Mouse (Mus musculus): ENCODE data around the gene Gm42906. TPM values are rescaled to one million over a fixed set of nuclear protein-coding genes. Genes with fewer than 3 reads are reported as not detected.
A peak's percentile ranks its signal among the peaks of the same experiment; 100 is the strongest.

Gm42906 gene
- polyA plus RNA-seq, 1 experiment, result not detected

DNA sequence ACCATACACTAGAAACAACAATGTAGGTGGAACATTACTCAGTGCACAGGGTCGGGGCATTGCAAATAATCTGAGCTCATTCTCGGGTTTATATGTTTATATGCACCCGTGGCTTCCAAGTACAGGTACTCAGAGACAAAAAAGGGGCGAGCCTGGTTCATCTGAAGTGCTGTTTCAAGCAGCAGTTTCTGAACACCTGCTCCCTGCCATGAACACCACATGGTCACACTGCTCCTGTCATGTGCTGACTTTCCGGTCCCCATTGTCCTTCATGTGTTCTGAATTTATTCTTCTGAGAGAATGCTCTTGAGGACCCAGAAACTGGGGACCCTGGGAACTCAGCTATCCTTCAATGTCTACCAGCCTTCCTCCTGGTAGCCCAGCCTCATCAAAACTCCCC lies 282.2 kb downstream of the Gm42906 start:
- Histone ChIP-seq H3K27me3 (ENCODE audit: control insufficient read depth) (no peaks in the 10 kb centered on the region), H3K4me3 (replicated peaks) (no peak overlapping the region), H3K36me3 (ENCODE audit: control insufficient read depth) (no peaks in the 10 kb centered on the region), H3K4me1 (ENCODE audit: control insufficient read depth) (no peaks in the 10 kb centered on the region), H3K9me3 (ENCODE audit: control insufficient read depth, low read length) (no peaks in the 10 kb centered on the region)
- TF ChIP-seq GATA1 (IDR thresholded peaks at IDR 0.05; ENCODE audit: low read length) (no peak), TAL1 (IDR thresholded peaks at IDR 0.05; ENCODE audit: low read length) (no peak)

DNA sequence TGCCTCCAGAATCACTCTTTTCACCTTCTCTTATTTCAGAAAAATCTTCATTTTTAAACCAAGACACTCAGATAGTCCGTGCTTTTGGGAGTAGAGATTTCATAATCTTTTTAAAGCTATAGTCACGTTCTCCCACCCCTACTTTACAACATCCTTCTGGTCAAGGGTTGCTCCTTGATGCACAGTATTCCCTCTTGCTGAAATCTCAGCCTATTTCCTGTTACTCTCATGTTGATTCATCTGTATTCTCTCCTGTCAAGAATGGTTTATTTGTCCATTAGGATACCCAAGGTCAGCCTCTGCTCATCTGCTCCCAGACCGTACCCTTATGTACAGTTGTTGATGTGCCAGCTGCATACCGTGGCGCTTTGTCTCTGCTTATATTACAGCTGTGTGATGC lies 284.0 kb downstream of the Gm42906 start:
- no peaks in the 10 kb centered on the region for H3K27me3 ChIP-seq (ENCODE audit: control insufficient read depth)
- H3K4me3 ChIP-seq (replicated peaks), result no peak overlapping the region
- no peak for TF ChIP-seq GATA1 (IDR thresholded peaks at IDR 0.05; ENCODE audit: low read length)
- TF ChIP-seq TAL1 (IDR thresholded peaks at IDR 0.05; ENCODE audit: low read length), result no peak
- H3K9me3 ChIP-seq (ENCODE audit: control insufficient read depth, low read length), result no peaks in the 10 kb centered on the region
- H3K4me1 ChIP-seq (ENCODE audit: control insufficient read depth), result no peaks in the 10 kb centered on the region
- H3K36me3 ChIP-seq (ENCODE audit: control insufficient read depth), result no peaks in the 10 kb centered on the region

DNA sequence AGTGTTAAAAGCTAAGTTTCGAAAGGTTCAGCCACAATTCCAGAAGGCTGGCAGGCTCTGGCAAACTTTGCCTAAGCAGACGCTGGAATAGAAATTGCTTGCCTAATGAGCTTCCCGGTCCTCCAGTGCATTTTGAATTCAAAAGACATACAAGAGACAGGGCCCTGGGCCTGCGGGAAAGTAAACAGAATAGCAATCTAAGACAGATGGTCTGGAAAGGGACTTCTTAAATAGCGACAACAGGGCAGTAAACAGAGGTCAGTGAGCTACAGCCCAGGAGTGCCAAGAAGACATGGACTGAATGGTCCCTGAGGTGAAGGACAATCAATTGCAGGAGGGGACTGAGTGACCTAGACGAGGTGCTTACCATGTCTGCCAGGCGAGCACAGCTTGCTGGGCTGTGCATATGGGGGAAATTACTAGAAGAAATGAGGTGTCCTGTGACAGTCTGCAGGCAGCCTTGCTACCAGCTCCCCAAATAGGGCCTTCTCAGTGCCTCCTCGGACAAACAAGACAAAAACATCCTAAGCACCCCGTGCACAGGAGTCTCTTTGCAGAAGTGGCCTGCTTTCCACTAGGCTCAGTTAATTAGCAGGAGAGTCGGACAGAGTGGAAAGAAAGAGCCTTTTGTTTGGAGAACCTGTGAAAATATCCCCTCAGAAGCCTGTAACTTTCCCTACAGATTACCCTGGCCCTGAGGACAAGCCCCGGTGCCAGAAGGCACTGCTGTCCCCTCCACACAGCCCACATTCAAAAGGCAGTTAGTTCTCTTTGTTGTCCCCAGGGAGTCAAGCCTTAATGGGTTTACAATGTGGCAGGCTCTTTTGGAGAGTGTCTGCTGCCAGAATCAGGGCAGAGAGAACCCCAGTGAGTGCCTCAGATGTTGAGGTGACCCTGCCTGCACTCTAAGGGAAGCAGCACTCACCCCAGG lies 285.0 kb downstream of the Gm42906 start:
- Histone ChIP-seq H3K9me3 (ENCODE audit: control insufficient read depth, low read length) (no peaks in the 10 kb centered on the region), H3K27me3 (ENCODE audit: control insufficient read depth) (no peaks in the 10 kb centered on the region), H3K36me3 (ENCODE audit: control insufficient read depth) (no peaks in the 10 kb centered on the region), H3K4me1 (ENCODE audit: control insufficient read depth) (no peaks in the 10 kb centered on the region), H3K4me3 (replicated peaks) (no peak overlapping the region)
- TF ChIP-seq TAL1 (IDR thresholded peaks at IDR 0.05; ENCODE audit: low read length) (no peak), GATA1 (IDR thresholded peaks at IDR 0.05; ENCODE audit: low read length) (no peak)

DNA sequence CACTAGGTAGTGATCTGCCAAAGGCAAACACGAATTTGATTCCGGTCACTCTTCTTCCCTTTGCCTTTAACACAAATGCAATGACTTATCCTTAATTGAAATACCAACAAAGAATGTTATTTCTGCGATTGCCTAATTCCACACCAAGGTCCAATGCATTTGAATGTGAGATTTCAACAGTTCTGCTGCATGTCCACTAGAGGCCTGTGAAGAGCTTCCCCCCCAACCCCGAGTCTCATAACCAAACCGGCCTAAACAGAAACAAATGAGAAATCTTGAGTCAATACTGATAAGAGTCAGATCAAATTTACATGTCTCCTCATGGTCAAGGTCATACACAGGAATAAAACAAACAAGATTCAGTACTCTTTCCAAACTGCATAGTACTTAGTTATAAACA lies 285.7 kb downstream of the Gm42906 start:
- no peaks in the 10 kb centered on the region for H3K36me3 ChIP-seq (ENCODE audit: control insufficient read depth)
- H3K27me3 ChIP-seq (ENCODE audit: control insufficient read depth), result no peaks in the 10 kb centered on the region
- TF ChIP-seq GATA1 (IDR thresholded peaks at IDR 0.05; ENCODE audit: low read length), result no peak
- TF ChIP-seq TAL1 (IDR thresholded peaks at IDR 0.05; ENCODE audit: low read length), result no peak
- no peaks in the 10 kb centered on the region for H3K4me1 ChIP-seq (ENCODE audit: control insufficient read depth)
- no peak overlapping the region for H3K4me3 ChIP-seq (replicated peaks)
- no peaks in the 10 kb centered on the region for H3K9me3 ChIP-seq (ENCODE audit: control insufficient read depth, low read length)

DNA sequence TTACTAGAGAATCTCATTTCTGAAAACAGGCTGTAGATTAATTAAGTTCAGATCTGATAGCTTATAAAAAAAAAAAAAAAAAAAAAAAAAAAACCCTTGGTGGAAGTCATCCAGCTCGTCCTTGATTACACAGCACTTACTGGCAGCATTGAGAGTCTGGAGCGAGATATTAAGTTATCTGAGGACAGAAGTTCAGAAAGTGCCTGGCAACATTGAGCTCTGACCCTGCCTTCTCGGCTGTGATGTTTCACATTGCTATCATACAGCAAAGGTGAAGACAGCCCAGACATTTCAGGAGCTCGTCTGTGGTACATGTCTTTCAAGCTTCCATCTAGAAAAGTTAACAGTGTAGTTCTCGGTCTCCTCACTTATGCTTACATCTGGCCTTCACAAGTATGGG lies 290.1 kb downstream of the Gm42906 start:
- no peaks in the 10 kb centered on the region for H3K27me3 ChIP-seq (ENCODE audit: control insufficient read depth)
- H3K9me3 ChIP-seq (ENCODE audit: control insufficient read depth, low read length), result no peaks in the 10 kb centered on the region
- TF ChIP-seq GATA1 (IDR thresholded peaks at IDR 0.05; ENCODE audit: low read length), result no peak
- TF ChIP-seq TAL1 (IDR thresholded peaks at IDR 0.05; ENCODE audit: low read length), result no peak
- no peaks in the 10 kb centered on the region for H3K36me3 ChIP-seq (ENCODE audit: control insufficient read depth)
- H3K4me1 ChIP-seq (ENCODE audit: control insufficient read depth), result peaks cover 9% of the 10 kb centered on the region
- H3K4me3 ChIP-seq (replicated peaks), result no peak overlapping the region

DNA sequence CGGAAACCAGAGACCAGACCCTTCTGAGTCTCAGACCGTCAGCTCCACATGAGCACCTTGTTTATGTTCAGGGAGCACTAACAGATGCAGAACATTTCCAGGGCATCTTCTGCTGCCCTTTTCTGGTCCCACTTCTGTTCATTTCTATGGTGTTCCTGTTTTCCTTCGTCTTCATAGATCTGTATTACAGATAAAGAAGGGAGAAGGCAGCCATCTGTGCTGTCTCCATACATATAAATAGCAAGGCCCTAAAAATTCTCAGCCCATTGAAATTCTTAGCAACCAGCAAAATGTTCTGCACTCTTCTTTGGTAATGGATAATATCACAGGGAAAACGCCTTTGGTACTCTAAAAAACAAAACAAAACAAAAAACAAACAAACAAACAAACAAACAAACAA lies 290.7 kb downstream of the Gm42906 start:
- TF ChIP-seq TAL1 (IDR thresholded peaks at IDR 0.05; ENCODE audit: low read length) (no peak), GATA1 (IDR thresholded peaks at IDR 0.05; ENCODE audit: low read length) (no peak)
- H3K9me3 ChIP-seq (ENCODE audit: control insufficient read depth, low read length), result no peaks in the 10 kb centered on the region
- H3K4me1 ChIP-seq (ENCODE audit: control insufficient read depth), result peaks cover 9% of the 10 kb centered on the region
- H3K4me3 ChIP-seq (replicated peaks), result no peak overlapping the region
- H3K36me3 ChIP-seq (ENCODE audit: control insufficient read depth), result no peaks in the 10 kb centered on the region
- no peaks in the 10 kb centered on the region for H3K27me3 ChIP-seq (ENCODE audit: control insufficient read depth)

DNA sequence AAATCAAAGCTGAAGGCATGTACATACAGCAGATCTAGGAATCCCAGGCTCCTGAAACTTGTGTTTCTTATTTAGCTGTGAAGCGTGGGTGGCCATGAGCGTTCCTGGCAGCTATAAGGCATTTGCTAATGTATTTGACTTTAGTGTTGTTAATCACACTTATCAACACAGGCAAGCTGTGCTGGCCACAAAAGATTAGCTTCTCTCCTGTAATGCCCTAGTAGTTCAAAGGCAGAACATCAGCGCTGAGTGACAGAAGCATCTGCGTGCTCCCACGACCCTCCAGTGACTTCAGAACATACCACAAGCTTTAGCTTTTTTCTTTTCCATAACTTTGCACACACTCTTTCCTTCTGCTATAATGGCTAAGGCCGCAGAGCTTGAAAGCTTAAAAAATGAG lies 292.0 kb downstream of the Gm42906 start:
- Histone ChIP-seq H3K4me3 (replicated peaks) (no peak overlapping the region), H3K4me1 (ENCODE audit: control insufficient read depth) (peaks cover 9% of the 10 kb centered on the region), H3K9me3 (ENCODE audit: control insufficient read depth, low read length) (no peaks in the 10 kb centered on the region), H3K27me3 (ENCODE audit: control insufficient read depth) (no peaks in the 10 kb centered on the region), H3K36me3 (ENCODE audit: control insufficient read depth) (no peaks in the 10 kb centered on the region)
- no peak for TF ChIP-seq GATA1 (IDR thresholded peaks at IDR 0.05; ENCODE audit: low read length)
- TF ChIP-seq TAL1 (IDR thresholded peaks at IDR 0.05; ENCODE audit: low read length), result 0 out of 3 replicates have a peak, but pooled peaks have one; percentile 14

DNA sequence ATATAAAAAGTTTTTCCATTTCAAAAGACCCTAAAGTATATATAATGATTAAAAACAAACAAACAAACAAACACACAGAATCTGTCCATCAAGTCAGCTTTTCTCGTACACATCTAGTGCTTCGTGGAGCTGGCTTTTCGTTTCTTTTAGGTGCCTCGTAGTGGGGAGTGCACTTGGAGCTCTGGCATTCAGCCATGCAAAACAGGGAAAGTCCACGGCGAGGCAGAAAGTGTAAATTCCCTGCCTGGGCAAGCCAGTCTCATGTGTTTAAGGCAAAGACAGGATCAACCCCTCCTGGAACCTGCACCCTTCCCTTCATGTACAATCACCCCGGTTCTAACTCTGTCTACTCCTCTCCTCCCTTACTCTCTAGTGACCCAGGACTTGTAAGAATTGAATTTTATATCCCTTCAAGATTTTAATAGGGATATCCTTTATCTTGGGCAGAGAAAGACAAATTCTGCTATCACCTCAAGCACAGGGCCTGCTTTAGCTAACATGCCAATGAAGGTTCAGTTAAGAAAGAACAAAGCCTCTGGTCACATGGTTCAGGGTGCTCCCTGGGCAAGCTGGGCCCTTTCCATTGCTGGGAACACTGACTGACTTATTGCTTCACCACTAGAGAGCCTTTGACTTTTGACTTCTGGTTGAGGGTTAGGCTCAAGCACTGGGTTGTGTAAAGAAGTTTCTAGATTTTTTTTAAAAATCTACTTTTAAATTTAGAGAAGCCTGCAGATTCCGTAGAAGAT lies 292.7 kb downstream of the Gm42906 start:
- Histone ChIP-seq H3K4me3 (replicated peaks) (no peak overlapping the region), H3K27me3 (ENCODE audit: control insufficient read depth) (no peaks in the 10 kb centered on the region), H3K9me3 (ENCODE audit: control insufficient read depth, low read length) (no peaks in the 10 kb centered on the region), H3K36me3 (ENCODE audit: control insufficient read depth) (no peaks in the 10 kb centered on the region), H3K4me1 (ENCODE audit: control insufficient read depth) (peaks cover 9% of the 10 kb centered on the region)
- TF ChIP-seq TAL1 (IDR thresholded peaks at IDR 0.05; ENCODE audit: low read length) (no peak), GATA1 (IDR thresholded peaks at IDR 0.05; ENCODE audit: low read length) (no peak)

DNA sequence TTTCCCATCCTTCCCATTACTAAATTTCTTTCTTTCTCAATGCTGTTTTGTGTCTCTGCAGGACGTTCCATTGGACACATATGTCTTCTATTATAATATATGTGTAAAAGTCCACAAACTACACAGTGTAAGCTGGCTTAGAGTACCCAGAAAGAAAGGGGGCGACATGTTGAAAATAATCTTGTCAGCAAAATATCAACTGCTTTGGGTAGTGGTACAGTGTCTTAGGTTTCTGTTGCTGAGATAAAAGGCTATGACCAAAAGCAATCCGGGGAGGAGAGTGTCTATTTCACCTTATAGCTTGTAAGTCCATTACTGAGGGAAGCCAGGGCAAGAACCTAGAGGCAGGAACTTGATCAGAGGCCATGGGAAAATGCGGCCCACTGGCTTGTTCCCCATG lies 293.8 kb downstream of the Gm42906 start:
- no peaks in the 10 kb centered on the region for H3K27me3 ChIP-seq (ENCODE audit: control insufficient read depth)
- H3K9me3 ChIP-seq (ENCODE audit: control insufficient read depth, low read length), result no peaks in the 10 kb centered on the region
- TF ChIP-seq GATA1 (IDR thresholded peaks at IDR 0.05; ENCODE audit: low read length), result no peak
- TF ChIP-seq TAL1 (IDR thresholded peaks at IDR 0.05; ENCODE audit: low read length), result no peak
- H3K36me3 ChIP-seq (ENCODE audit: control insufficient read depth), result no peaks in the 10 kb centered on the region
- H3K4me3 ChIP-seq (replicated peaks), result no peak overlapping the region
- H3K4me1 ChIP-seq (ENCODE audit: control insufficient read depth), result peaks cover 9% of the 10 kb centered on the region
